Mouse (Mus musculus) forebrain, postnatal 0 days (tissue): ENCODE measurements around the gene Ubox5. TPM values are rescaled to one million over a fixed set of nuclear protein-coding genes. Genes with fewer than 3 reads are reported as not detected.

Source experiments
- ATAC-seq: fragments of 200-750 bp; cut with Nextera tagmentation; 2 replicates; pipeline ENCODE4 v1.8.0; 2017; ENCODE audit warnings: mild to moderate bottlenecking, moderate library complexity
- DNase-seq: peaks from one replicate; pipeline ENCODE4 v3.0.0-alpha.2; 2015
- H3K27ac ChIP-seq: fragments of 300-500 bp; sonication (generic); 2 replicates; pipeline ENCODE4 v1.5.1; 2014; ENCODE audit warnings: low read depth, mild to moderate bottlenecking, antibody characterized with exemption, low read length, moderate library complexity, mixed read lengths
- H3K27me3 ChIP-seq: fragments of 300-500 bp; sonication (generic); 2 replicates; pipeline ENCODE4 v1.6.1; 2014; ENCODE audit warnings: mild to moderate bottlenecking, low read length, mixed read lengths; ENCODE audit not compliant: insufficient read depth
- H3K36me3 ChIP-seq: fragments of 300-500 bp; sonication (generic); 2 replicates; pipeline ENCODE4 v1.6.1; 2014; ENCODE audit warnings: mild to moderate bottlenecking, moderate library complexity; ENCODE audit not compliant: insufficient read depth
- H3K4me1 ChIP-seq: fragments of 300-500 bp; sonication (generic); 2 replicates; pipeline ENCODE4 v1.6.1; 2014; ENCODE audit warnings: antibody characterized with exemption; ENCODE audit not compliant: insufficient read depth
- H3K4me2 ChIP-seq: fragments of 300-500 bp; sonication (generic); 2 replicates; pipeline ENCODE4 v1.6.1; 2014; ENCODE audit warnings: low read depth, mild to moderate bottlenecking, moderate library complexity
- H3K4me3 ChIP-seq: fragments of 300-500 bp; sonication (generic); 2 replicates; pipeline ENCODE4 v1.5.1; 2014; ENCODE audit warnings: low read depth, low read length, mixed read lengths
- H3K9ac ChIP-seq: fragments of 300-500 bp; sonication (generic); 2 replicates; pipeline ENCODE4 v1.6.1; 2014; ENCODE audit warnings: mild to moderate bottlenecking
- H3K9me3 ChIP-seq: fragments of 300-500 bp; sonication (generic); 2 replicates; pipeline ENCODE4 v1.6.1; 2016; ENCODE audit warnings: low read length
- CTCF ChIP-seq: sonication (generic); IDR thresholded peaks from 2 replicates; pipeline ENCODE4 v1.5.1; 2016; ENCODE audit warnings: antibody characterized with exemption, control low read depth, low read depth
- WGBS: fragments of 180-500 bp; shearing (Covaris S2); extraction: QIAGEN DNeasy Blood & Tissue Kit; methylation state at CpG from one replicate; pipeline ENCODE4 v1.1.7; 2014; 5-methylcytosine and 5-hydroxymethylcytosine counted together
- polyA plus RNA-seq: library from polyadenylated mRNA; unstranded; fragments of >200 nt; fragmentation: Nextera tagmentation; extraction: Ambion mirVana; gene quantifications from 2 replicates; pipeline ENCODE4 v1.2.1, GENCODE M21; 2015
- total RNA-seq: library from RNA; depleted of rRNA; stranded (reverse); fragments of >200 nt; gene quantifications from 2 replicates; pipeline ENCODE4 v1.2.3, GENCODE M21; 2014

The Ubox5 gene
- total and polyA plus RNA-seq, 2 experiments from 2014 or later, result 6.6 to 7.3 TPM

GRCm38 (mm10) chr2:130618972-130619371 is 10.9 kb downstream of the Ubox5 start:
- TF ChIP-seq CTCF, result no peak
- Histone ChIP-seq H3K27ac (no peak overlapping the region), H3K4me1 (no peaks in the 10 kb centered on the region), H3K36me3 (peaks cover 37% of the 10 kb centered on the region), H3K4me3 (no peak overlapping the region), H3K4me2 (no peak overlapping the region), H3K27me3 (no peaks in the 10 kb centered on the region), H3K9ac (no peak overlapping the region), H3K9me3 (no peaks in the 10 kb centered on the region)
- ATAC-seq (no peak), DNase-seq (no peak)
- 86% methylated on average over 7 of the region's 7 CpGs for WGBS

GRCm38 (mm10) chr2:130613091-130613490 is 16.7 kb downstream of the Ubox5 start:
- Histone ChIP-seq H3K27me3 (no peaks in the 10 kb centered on the region), H3K36me3 (peaks cover 25% of the 10 kb centered on the region), H3K9me3 (no peaks in the 10 kb centered on the region), H3K27ac (no peak overlapping the region), H3K9ac (no peak overlapping the region), H3K4me3 (no peak overlapping the region), H3K4me2 (no peak overlapping the region), H3K4me1 (no peaks in the 10 kb centered on the region)
- peak; percentile 52 for TF ChIP-seq CTCF
- WGBS, result 54% methylated on average over 3 of the region's 3 CpGs
- DNase-seq, result no peak
- no peak for ATAC-seq

- H3K9me3 ChIP-seq, result no peaks in the 10 kb centered on the region
- no peaks in the 10 kb centered on the region for H3K4me1 ChIP-seq
- no peak overlapping the region for H3K9ac ChIP-seq
- no peak for ATAC-seq
- TF ChIP-seq CTCF, result no peak
- H3K4me3 ChIP-seq, result no peak overlapping the region
- DNase-seq, result no peak
- no peaks in the 10 kb centered on the region for H3K27me3 ChIP-seq
- H3K27ac ChIP-seq, result no peak overlapping the region
- no peak overlapping the region for H3K4me2 ChIP-seq
- H3K36me3 ChIP-seq, result peaks cover 49% of the 10 kb centered on the region
- 86% methylated on average over 4 of the region's 4 CpGs for WGBS
These were observed 27.6 kb downstream of the Ubox5 start for GRCm38 (mm10) chr2:130602195-130602594.

GRCm38 (mm10) chr2:130598399-130598798 is 31.4 kb downstream of the Ubox5 start:
- no peak for ATAC-seq
- 79% methylated on average over 3 of the region's 3 CpGs for WGBS
- Histone ChIP-seq H3K9me3 (no peaks in the 10 kb centered on the region), H3K4me1 (no peaks in the 10 kb centered on the region), H3K9ac (no peak overlapping the region), H3K36me3 (peaks cover 61% of the 10 kb centered on the region), H3K4me3 (no peak overlapping the region), H3K27ac (no peak overlapping the region), H3K4me2 (no peak overlapping the region), H3K27me3 (no peaks in the 10 kb centered on the region)
- DNase-seq, result no peak
- TF ChIP-seq CTCF, result no peak

GRCm38 (mm10) chr2:130597601-130598010 is 32.2 kb downstream of the Ubox5 start:
- no peak overlapping the region for H3K9ac ChIP-seq
- H3K9me3 ChIP-seq, result no peaks in the 10 kb centered on the region
- H3K27ac ChIP-seq, result no peak overlapping the region
- no peaks in the 10 kb centered on the region for H3K27me3 ChIP-seq
- H3K4me1 ChIP-seq, result no peaks in the 10 kb centered on the region
- peak; percentile 69 for DNase-seq
- peak; percentile 73 for TF ChIP-seq CTCF
- peaks cover 58% of the 10 kb centered on the region for H3K36me3 ChIP-seq
- WGBS, result 3% methylated on average over 1 of the region's 1 CpGs
- ATAC-seq, result peak; percentile 78
- H3K4me3 ChIP-seq, result no peak overlapping the region
- H3K4me2 ChIP-seq, result no peak overlapping the region

- no peaks in the 10 kb centered on the region for H3K4me1 ChIP-seq
- H3K4me2 ChIP-seq, result no peak overlapping the region
- H3K4me3 ChIP-seq, result no peak overlapping the region
- H3K9ac ChIP-seq, result no peak overlapping the region
- no peaks in the 10 kb centered on the region for H3K27me3 ChIP-seq
- peaks cover 61% of the 10 kb centered on the region for H3K36me3 ChIP-seq
- no peak for TF ChIP-seq CTCF
- DNase-seq (no peak), ATAC-seq (no peak)
- H3K9me3 ChIP-seq, result no peaks in the 10 kb centered on the region
- H3K27ac ChIP-seq, result no peak overlapping the region
- WGBS, result 83% methylated on average over 1 of the region's 1 CpGs
These were observed 34.2 kb downstream of the Ubox5 start for GRCm38 (mm10) chr2:130595596-130595995.

GRCm38 (mm10) chr2:130591016-130591415 is 38.8 kb downstream of the Ubox5 start:
- Histone ChIP-seq H3K4me3 (no peak overlapping the region), H3K36me3 (peaks cover 33% of the 10 kb centered on the region), H3K27ac (no peak overlapping the region), H3K27me3 (no peaks in the 10 kb centered on the region), H3K9ac (no peak overlapping the region), H3K4me2 (no peak overlapping the region), H3K9me3 (no peaks in the 10 kb centered on the region), H3K4me1 (no peaks in the 10 kb centered on the region)
- WGBS, result 90% methylated on average over 2 of the region's 2 CpGs
- DNase-seq (no peak), ATAC-seq (no peak)
- no peak for TF ChIP-seq CTCF

GRCm38 (mm10) chr2:130589761-130590160 is 40.1 kb downstream of the Ubox5 start:
- TF ChIP-seq CTCF, result no peak
- Histone ChIP-seq H3K27ac (no peak overlapping the region), H3K9ac (no peak overlapping the region), H3K4me1 (no peaks in the 10 kb centered on the region), H3K27me3 (no peaks in the 10 kb centered on the region), H3K4me3 (no peak overlapping the region), H3K9me3 (no peaks in the 10 kb centered on the region), H3K4me2 (no peak overlapping the region), H3K36me3 (peaks cover 23% of the 10 kb centered on the region)
- DNase-seq, result no peak
- ATAC-seq, result no peak
- 97% methylated on average over 2 of the region's 2 CpGs for WGBS
